8 mouse cellular contexts compared by ENCODE assay signal in genomic region chr11:101253613-101254389, GRCm38 (mm10). TPM values are rescaled to one million over a fixed set of nuclear protein-coding genes. Genes with fewer than 3 reads are reported as not detected.
DNase-seq lines count a peak whose midpoint lies in the region; ATAC-seq and TF ChIP-seq lines count a peak whose summit lies in the region.

Vps25 (plus strand) TSS chr11:101253707.

- H3K9ac ChIP-seq in ES-Bruce4 (ENCODE audit: low read depth, poor library complexity, severe bottlenecking): peak within 1 kb of the TSS; percentile 92
- peak within 1 kb of the TSS; percentile 91 for H3K9ac ChIP-seq in forebrain, embryonic 14.5 days (ENCODE audit: low read length)
- peak within 1 kb of the TSS; percentile 92 for H3K9ac ChIP-seq in liver, postnatal 0 days (replicated peaks)
- H3K9ac ChIP-seq in neural tube, embryonic 13.5 days: peak within 1 kb of the TSS; percentile 85

- peak; percentile 56 for TF ChIP-seq POLR2A in ES-Bruce4 (IDR thresholded peaks at IDR 0.05; ENCODE audit: insufficient read depth, low read length)

- TF ChIP-seq EP300 in ES-Bruce4 (IDR thresholded peaks at IDR 0.05; ENCODE audit: insufficient read depth, low read depth, low read length): 0 out of 2 replicates have a peak, but pooled peaks have one; percentile 28
- TF ChIP-seq EP300 in liver, postnatal 0 days (IDR thresholded peaks at IDR 0.05; ENCODE audit: low read depth): no peak

- no peaks in the 10 kb centered on the region for H3K27me3 ChIP-seq in ES-Bruce4 (ENCODE audit: control insufficient read depth, insufficient read depth, low read length, poor library complexity, severe bottlenecking)
- no peaks in the 10 kb centered on the region for H3K27me3 ChIP-seq in forebrain, embryonic 14.5 days (replicated peaks; ENCODE audit: control insufficient read depth, insufficient read depth, low read length)
- H3K27me3 ChIP-seq in liver, postnatal 0 days (ENCODE audit: insufficient read depth, low read length): no peaks in the 10 kb centered on the region
- H3K27me3 ChIP-seq in neural tube, embryonic 13.5 days: peaks cover 6% of the 10 kb centered on the region; the same call in 1 of the 2 replicates

- WGBS in forebrain, embryonic 14.5 days: under 1% methylated on average over 40 of the region's 40 CpGs
- under 1% methylated on average over 40 of the region's 40 CpGs for WGBS in large intestine, adult 2 months
- WGBS in liver, postnatal 0 days (ENCODE audit: insufficient replicate concordance): under 1% methylated on average over 40 of the region's 40 CpGs
- 0% methylated on average over 40 of the region's 40 CpGs for WGBS in neural tube, embryonic 13.5 days

- intact Hi-C loops in heart, postnatal 10 days (cut with DNase I): loop anchor here (2.0 kb wide), 2 partner anchors 25 to 49 kb away; partner anchors contain the start of genes Becn1, Cntd1 and Coa3

- H3K36me3 ChIP-seq in ES-Bruce4 (ENCODE audit: control insufficient read depth, insufficient read depth, low read length, poor library complexity, severe bottlenecking): 0 out of 2 replicates have a peak, but pooled peaks cover 12% of the 10 kb centered on the region
- H3K36me3 ChIP-seq in forebrain, embryonic 14.5 days (ENCODE audit: control insufficient read depth, insufficient read depth, low read length): 0 out of 2 replicates have a peak, but pooled peaks cover 6% of the 10 kb centered on the region
- H3K36me3 ChIP-seq in liver, postnatal 0 days (replicated peaks; ENCODE audit: insufficient read depth, low read length): peaks cover 19% of the 10 kb centered on the region
- peaks cover 13% of the 10 kb centered on the region for H3K36me3 ChIP-seq in neural tube, embryonic 13.5 days

- ATAC-seq in cerebellum, adult (ENCODE audit: insufficient number of reproducible peaks, low FRiP score, low TSS enrichment): peak; percentile 68; the same call in 1 of the 2 replicates
- ATAC-seq in forebrain, embryonic 14.5 days: peak; percentile 86
- ATAC-seq in liver, postnatal 0 days: peak; percentile 91
- ATAC-seq in neural tube, embryonic 13.5 days (ENCODE audit: low read depth): peak; percentile 82

- peak within 1 kb of the TSS; percentile 97 for H3K4me3 ChIP-seq in ES-Bruce4 (ENCODE audit: low read depth, low read length)
- peak within 1 kb of the TSS; percentile 77 for H3K4me3 ChIP-seq in forebrain, embryonic 14.5 days (ENCODE audit: low read depth, low read length)
- peak within 1 kb of the TSS; percentile 72 for H3K4me3 ChIP-seq in liver, postnatal 0 days (ENCODE audit: low read depth, low read length)
- peak within 1 kb of the TSS; percentile 59 for H3K4me3 ChIP-seq in neural tube, embryonic 13.5 days

- no peaks in the 10 kb centered on the region for H3K4me1 ChIP-seq in ES-Bruce4 (ENCODE audit: control insufficient read depth, insufficient read depth, low read length)
- peaks cover 6% of the 10 kb centered on the region; the same call in 1 of the 2 replicates for H3K4me1 ChIP-seq in forebrain, embryonic 14.5 days (ENCODE audit: control insufficient read depth, insufficient read depth, low read length)
- peaks cover 18% of the 10 kb centered on the region for H3K4me1 ChIP-seq in liver, postnatal 0 days (ENCODE audit: insufficient read depth)
- H3K4me1 ChIP-seq in neural tube, embryonic 13.5 days (replicated peaks): peaks cover 18% of the 10 kb centered on the region

- TF ChIP-seq CTCF in ES-Bruce4 (IDR thresholded peaks at IDR 0.05; ENCODE audit: low read depth, low read length): no peak
- TF ChIP-seq CTCF in liver, postnatal 0 days (IDR thresholded peaks at IDR 0.05; ENCODE audit: low read depth): peak; percentile 39

- DNase-seq in forebrain, embryonic 14.5 days (ENCODE audit: low spot score): peak; percentile 87
- DNase-seq in heart, postnatal 10 days: peak; percentile 91 to 94
- no peak for DNase-seq in large intestine, adult 2 months (ENCODE audit: low read depth, low spot score)
- peak; percentile 90 for DNase-seq in liver, postnatal 0 days
- peak; percentile 78 for DNase-seq in telencephalon, adult 2 months (ENCODE audit: low read depth, low spot score)

- H3K27ac ChIP-seq in ES-Bruce4 (ENCODE audit: insufficient read depth, low read length): 0 out of 2 replicates have a peak within 1 kb of the TSS, but pooled peaks have one; percentile 26
- H3K27ac ChIP-seq in forebrain, embryonic 14.5 days (ENCODE audit: low read depth, low read length): peak within 1 kb of the TSS; percentile 79
- H3K27ac ChIP-seq in liver, postnatal 0 days (ENCODE audit: low read depth): peak within 1 kb of the TSS; percentile 85
- peak within 1 kb of the TSS; percentile 81 for H3K27ac ChIP-seq in neural tube, embryonic 13.5 days (replicated peaks)

- no peaks in the 10 kb centered on the region for H3K9me3 ChIP-seq in ES-Bruce4 (replicated peaks; ENCODE audit: control insufficient read depth, insufficient read depth, low read length, poor library complexity, severe bottlenecking)
- H3K9me3 ChIP-seq in forebrain, embryonic 14.5 days (replicated peaks; ENCODE audit: control insufficient read depth, low read length): no peaks in the 10 kb centered on the region
- H3K9me3 ChIP-seq in liver, postnatal 0 days (ENCODE audit: low read length): no peaks in the 10 kb centered on the region
- no peaks in the 10 kb centered on the region for H3K9me3 ChIP-seq in neural tube, embryonic 13.5 days

- peak within 1 kb of the TSS; percentile 88 for H3K4me2 ChIP-seq in forebrain, embryonic 14.5 days (ENCODE audit: low read length)
- peak within 1 kb of the TSS; percentile 93 for H3K4me2 ChIP-seq in liver, postnatal 0 days (ENCODE audit: low read depth, low read length)
- peak within 1 kb of the TSS; percentile 92 for H3K4me2 ChIP-seq in neural tube, embryonic 13.5 days

RNA-seq across cellular contexts. Expression of gene Vps25, which starts in this region (rescaled TPM):
- 135 and 143 TPM in 2 replicates for polyA plus RNA-seq in ES-Bruce4 (2011; ENCODE audit: insufficient read depth, insufficient read length, low read depth, missing spikeins)
- 110 and 118 TPM in 2 replicates for polyA plus RNA-seq in forebrain, embryonic 14.5 days (2014; fragmentation: Nextera tagmentation; extraction: Ambion mirVana)
- total RNA-seq in heart, postnatal 10 days (2021): 100 to 1,000 TPM in 1 of 2 experiments, 10 to 100 TPM in 1; 97.5 to 111 TPM
- 80.6 and 82.2 TPM in 2 replicates for polyA plus RNA-seq in large intestine, adult 2 months (2012; rRNA removed)
- polyA plus RNA-seq in liver, postnatal 0 days (2015; fragmentation: Nextera tagmentation; extraction: Ambion mirVana): 75.9 and 81.1 TPM in 2 replicates
- polyA plus RNA-seq in neural tube, embryonic 13.5 days (2015; fragmentation: Nextera tagmentation; extraction: Ambion mirVana): 114 and 117 TPM in 2 replicates

Comparison
In these comparisons a context has a peak if more than half of its experiments do, and no peak if none do; other contexts are left out.
1. H3K27ac ChIP-seq: peak in every context shown above with its lines; median percentile 85 in liver, postnatal 0 days; 81 in neural tube, embryonic 13.5 days; 79 in forebrain, embryonic 14.5 days; 26 in ES-Bruce4.